ENCODE assay signal across 14 mouse cellular contexts in the genomic region with DNA sequence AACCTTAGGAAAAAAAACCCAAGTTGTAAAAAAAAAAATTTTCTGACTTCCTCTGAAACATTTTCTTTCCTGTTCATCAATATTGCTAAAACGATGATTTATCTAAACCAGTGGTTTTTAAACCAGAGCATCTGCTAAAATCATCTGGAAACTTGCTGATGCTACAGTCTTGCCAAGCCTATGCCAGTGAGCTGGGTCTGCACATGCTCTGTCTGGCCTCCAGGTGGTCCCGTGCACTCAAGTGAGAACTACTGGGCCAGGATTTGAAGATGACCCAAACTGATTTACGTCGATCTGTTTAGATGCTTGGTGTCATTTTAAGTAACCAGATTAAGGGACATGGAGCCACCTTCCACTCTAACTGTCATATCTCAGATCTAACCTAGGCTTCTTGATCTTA.
DNase-seq lines count a peak whose midpoint lies in the region; ATAC-seq and TF ChIP-seq lines count a peak whose summit lies in the region.
"Had no signal": no experiment of that assay in that cellular context is flagged by ENCODE, and none has a peak within 500 bp of the region (broad histone marks: within the 10 kb centered on the region; RNA-seq: fewer than 3 reads in every experiment).

No protein-coding gene starts in this region.

- H3K4me3 ChIP-seq in intestine, postnatal 0 days (ENCODE audit: low read depth, low read length) = no peak overlapping the region
- no peak overlapping the region for H3K4me3 ChIP-seq in intestine, embryonic 15.5 days (replicated peaks)
- H3K4me3 ChIP-seq: embryonic facial prominence, embryonic 15.5 days; limb, embryonic 13.5 days; neural tube, embryonic 13.5 days had no signal

- no peak overlapping the region for H3K27ac ChIP-seq in intestine, postnatal 0 days (ENCODE audit: low read depth, low read length)
- H3K27ac ChIP-seq in intestine, embryonic 15.5 days = no peak overlapping the region
- H3K27ac ChIP-seq: embryonic facial prominence, embryonic 15.5 days; limb, embryonic 13.5 days; neural tube, embryonic 13.5 days had no signal

- no peak overlapping the region for H3K9ac ChIP-seq in intestine, postnatal 0 days (ENCODE audit: low read depth, low read length)
- no peak overlapping the region for H3K9ac ChIP-seq in intestine, embryonic 15.5 days
- H3K9ac ChIP-seq: embryonic facial prominence, embryonic 15.5 days; limb, embryonic 13.5 days; neural tube, embryonic 13.5 days had no signal

- peak; percentile 7 for DNase-seq in adrenal gland, postnatal 14 days
- no peak for DNase-seq in adrenal gland, postnatal 10 days
- peak; percentile 26 for DNase-seq in A20 (ENCODE audit: low read depth, low spot score)
- peak; percentile 31 for DNase-seq in embryo, embryonic 11 days
- no peak for DNase-seq in natural killer cell, adult 2 months (ENCODE audit: low spot score in 2 of 2)
- no peak for DNase-seq in right cerebral cortex, postnatal 4 days
- DNase-seq: gastrocnemius, postnatal 36 days; kidney, adult 18-20 months; lung, adult 18-20 months had no signal

- no peak overlapping the region for H3K4me2 ChIP-seq in intestine, postnatal 0 days (replicated peaks; ENCODE audit: low read depth)
- H3K4me2 ChIP-seq in intestine, embryonic 15.5 days (replicated peaks) = no peak overlapping the region
- H3K4me2 ChIP-seq: embryonic facial prominence, embryonic 15.5 days; limb, embryonic 13.5 days; neural tube, embryonic 13.5 days had no signal

- no peak for ATAC-seq in intestine, postnatal 0 days
- ATAC-seq in intestine, embryonic 15.5 days = no peak

- peak; percentile 7; the same call in 1 of the 2 replicates for TF ChIP-seq CTCF in intestine, postnatal 0 days (IDR thresholded peaks at IDR 0.05; ENCODE audit: low read depth)

- H3K27me3 ChIP-seq in intestine, postnatal 0 days (replicated peaks; ENCODE audit: control insufficient read depth, insufficient read depth, low read length) = no peaks in the 10 kb centered on the region
- H3K27me3 ChIP-seq in intestine, embryonic 15.5 days (replicated peaks) = no peaks in the 10 kb centered on the region
- H3K27me3 ChIP-seq: embryonic facial prominence, embryonic 15.5 days; limb, embryonic 13.5 days; neural tube, embryonic 13.5 days had no signal

- H3K4me1 ChIP-seq in intestine, postnatal 0 days (replicated peaks; ENCODE audit: control insufficient read depth, insufficient read depth, low read length) = no peaks in the 10 kb centered on the region
- no peaks in the 10 kb centered on the region for H3K4me1 ChIP-seq in intestine, embryonic 15.5 days (replicated peaks)
- H3K4me1 ChIP-seq: embryonic facial prominence, embryonic 15.5 days had no signal

- no peaks in the 10 kb centered on the region for H3K36me3 ChIP-seq in intestine, postnatal 0 days (ENCODE audit: control insufficient read depth, insufficient read depth)
- no peaks in the 10 kb centered on the region for H3K36me3 ChIP-seq in intestine, embryonic 15.5 days
- H3K36me3 ChIP-seq: embryonic facial prominence, embryonic 15.5 days; limb, embryonic 13.5 days; neural tube, embryonic 13.5 days had no signal

- H3K9me3 ChIP-seq in intestine, postnatal 0 days (ENCODE audit: control insufficient read depth) = no peaks in the 10 kb centered on the region
- no peaks in the 10 kb centered on the region for H3K9me3 ChIP-seq in intestine, embryonic 15.5 days
- H3K9me3 ChIP-seq: embryonic facial prominence, embryonic 15.5 days; limb, embryonic 13.5 days; neural tube, embryonic 13.5 days had no signal

- WGBS in intestine, postnatal 0 days = 76% methylated on average over 4 of the region's 4 CpGs
- WGBS in intestine, embryonic 15.5 days = 89% methylated on average over 4 of the region's 4 CpGs

Comparison
In these comparisons a context has a peak if more than half of its experiments do, and no peak if none do; other contexts are left out.
1. DNase-seq: peak in adrenal gland, postnatal 14 days (single experiment), A20 (single experiment) and embryo, embryonic 11 days (single experiment); none in adrenal gland, postnatal 10 days (single experiment), natural killer cell, adult 2 months (0 of 2) and right cerebral cortex, postnatal 4 days (single experiment).